Mouse (Mus musculus): Measurements from ENCODE around the gene Ubr2. TPM values are rescaled to one million over a fixed set of nuclear protein-coding genes. Genes with fewer than 3 reads are reported as not detected.

Gene Ubr2
- total and polyA plus RNA-seq, 3 experiments = 29.8 to 86.1 (median 63.9) TPM

DNA sequence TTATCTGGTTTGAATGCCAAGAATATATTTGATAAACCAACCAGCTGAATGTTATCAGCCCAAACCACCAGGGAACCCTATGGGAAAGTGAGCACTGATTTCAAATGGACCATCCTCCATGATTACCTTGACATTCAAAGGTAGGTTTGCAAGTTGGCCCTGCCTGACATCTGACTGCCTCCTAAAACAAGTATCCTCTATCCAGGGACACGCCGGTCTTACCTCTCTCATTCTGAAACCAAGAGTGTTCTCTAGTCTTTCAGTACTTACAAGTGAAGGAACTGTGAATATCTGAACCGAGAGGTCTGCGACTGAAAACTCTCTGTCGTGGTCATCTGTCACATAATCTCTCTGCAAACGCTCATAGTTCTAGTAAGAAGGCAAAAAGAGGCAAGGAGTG is 30.3 kb downstream of the Ubr2 start:
- no peak for TF ChIP-seq CTCF (IDR thresholded peaks at IDR 0.05)
- no peak for TF ChIP-seq EP300 (IDR thresholded peaks at IDR 0.05; ENCODE audit: insufficient read depth, low read depth, low read length)
- TF ChIP-seq POLR2A (IDR thresholded peaks at IDR 0.05; ENCODE audit: insufficient read depth, low read depth, low read length) = no peak

DNA sequence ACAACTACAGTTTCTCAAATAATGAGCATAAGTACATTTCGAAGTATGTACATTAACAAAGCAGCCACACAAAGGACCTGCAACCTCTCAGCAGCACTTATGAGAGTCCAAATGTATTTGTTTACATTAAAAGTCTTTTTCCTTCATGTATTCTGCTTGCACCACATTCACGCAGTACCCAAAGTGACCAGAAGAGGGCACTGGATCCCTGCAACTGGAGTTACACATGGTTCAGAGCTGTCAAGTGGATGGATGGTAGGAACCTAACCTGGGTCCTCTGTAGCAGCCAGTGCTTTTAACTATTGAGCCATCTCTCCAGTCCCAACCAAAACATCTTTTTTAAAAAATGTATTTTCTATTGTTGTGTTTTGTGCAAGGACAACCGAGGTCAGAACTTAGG is 35.2 kb downstream of the Ubr2 start:
- 78% methylated on average over 3 of the region's 3 CpGs for WGBS
- Histone ChIP-seq H3K4me3 (no peak overlapping the region), H3K36me3 (ENCODE audit: control insufficient read depth, insufficient read depth, low read length) (no peaks in the 10 kb centered on the region; the same call in 1 of the 2 replicates), H3K9ac (ENCODE audit: low read depth, low read length) (no peak overlapping the region), H3K27ac (no peak overlapping the region), H3K4me1 (ENCODE audit: control insufficient read depth, insufficient read depth, low read length) (no peaks in the 10 kb centered on the region), H3K27me3 (ENCODE audit: control insufficient read depth, insufficient read depth, low read length) (no peaks in the 10 kb centered on the region), H3K79me2 (replicated peaks; ENCODE audit: control insufficient read depth, insufficient read depth, low read length) (no peaks in the 10 kb centered on the region)
- intact Hi-C loops (cut with DNase I) = loop anchor here (1.0 kb wide), 1 partner anchor 58 kb away; no protein-coding TSS in a partner anchor
- peak; percentile 26 to 73 for DNase-seq
- TF ChIP-seq POLR2A (IDR thresholded peaks at IDR 0.05; ENCODE audit: insufficient read depth, low read depth, low read length) (no peak), EP300 (IDR thresholded peaks at IDR 0.05; ENCODE audit: insufficient read depth, low read depth, low read length) (no peak), CTCF (IDR thresholded peaks at IDR 0.05) (peak; percentile 92; the same call in 1 of the 2 replicates)

More for the DNA sequence above, 30.3 kb downstream of the Ubr2 start:
- DNase-seq = no peak
- WGBS = 96% methylated on average over 6 of the region's 6 CpGs
- H3K27ac ChIP-seq = no peak overlapping the region
- intact Hi-C loops (cut with DNase I) = loop anchor here (2.0 kb wide), 1 partner anchor 17 kb away; no protein-coding TSS in a partner anchor
- H3K79me2 ChIP-seq (replicated peaks; ENCODE audit: control insufficient read depth, insufficient read depth, low read length) = no peaks in the 10 kb centered on the region
- no peaks in the 10 kb centered on the region; the same call in 1 of the 2 replicates for H3K36me3 ChIP-seq (ENCODE audit: control insufficient read depth, insufficient read depth, low read length)
- no peaks in the 10 kb centered on the region for H3K4me1 ChIP-seq (ENCODE audit: control insufficient read depth, insufficient read depth, low read length)
- no peak overlapping the region for H3K9ac ChIP-seq (ENCODE audit: low read depth, low read length)
- no peaks in the 10 kb centered on the region for H3K27me3 ChIP-seq (ENCODE audit: control insufficient read depth, insufficient read depth, low read length)
- no peak overlapping the region for H3K4me3 ChIP-seq

- intact Hi-C loops (cut with DNase I) = no loop called here
- 92% methylated on average over 7 of the region's 7 CpGs for WGBS
- H3K36me3 ChIP-seq (ENCODE audit: control insufficient read depth, insufficient read depth, low read length) = peaks cover 2% of the 10 kb centered on the region; the same call in 1 of the 2 replicates
Observed at GRCm38 (mm10) chr17:46972603-46973002, 37.8 kb downstream of the Ubr2 start.

DNA sequence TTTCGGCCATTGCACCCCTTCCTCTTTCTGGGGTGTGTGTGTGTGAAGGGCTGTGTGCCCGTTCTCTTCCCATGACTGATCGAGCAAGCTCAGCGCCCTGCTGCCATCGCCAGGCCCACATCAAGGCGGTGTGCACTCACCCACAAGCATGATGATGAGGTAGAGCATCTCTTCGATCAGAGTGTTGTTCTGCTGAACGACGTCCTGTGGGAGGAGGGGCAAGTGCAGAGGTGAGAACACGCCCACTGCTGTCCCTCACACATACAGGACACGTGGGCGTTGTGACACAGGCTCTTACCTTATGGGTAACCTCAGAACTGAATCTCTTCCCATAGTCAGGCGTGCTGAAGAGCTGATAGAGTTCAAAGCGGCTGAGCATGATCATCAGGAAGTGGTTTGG is 43.5 kb downstream of the Ubr2 start:
- Histone ChIP-seq H3K79me2 (replicated peaks; ENCODE audit: control insufficient read depth, insufficient read depth, low read length) (no peaks in the 10 kb centered on the region), H3K27ac (no peak overlapping the region), H3K4me1 (ENCODE audit: control insufficient read depth, insufficient read depth, low read length) (no peaks in the 10 kb centered on the region), H3K4me3 (no peak overlapping the region), H3K27me3 (ENCODE audit: control insufficient read depth, insufficient read depth, low read length) (no peaks in the 10 kb centered on the region), H3K36me3 (ENCODE audit: control insufficient read depth, insufficient read depth, low read length) (peaks cover 2% of the 10 kb centered on the region; the same call in 1 of the 2 replicates), H3K9ac (ENCODE audit: low read depth, low read length) (no peak overlapping the region)
- DNase-seq = no peak
- intact Hi-C loops (cut with DNase I) = no loop called here
- 82% methylated on average over 14 of the region's 14 CpGs for WGBS
- TF ChIP-seq CTCF (IDR thresholded peaks at IDR 0.05) (no peak), EP300 (IDR thresholded peaks at IDR 0.05; ENCODE audit: insufficient read depth, low read depth, low read length) (no peak), POLR2A (IDR thresholded peaks at IDR 0.05; ENCODE audit: insufficient read depth, low read depth, low read length) (no peak)

More at GRCm38 (mm10) chr17:46972603-46973002, 37.8 kb downstream of the Ubr2 start:
- no peaks in the 10 kb centered on the region for H3K4me1 ChIP-seq (ENCODE audit: control insufficient read depth, insufficient read depth, low read length)
- no peak overlapping the region for H3K27ac ChIP-seq
- no peak for TF ChIP-seq CTCF (IDR thresholded peaks at IDR 0.05)
- TF ChIP-seq EP300 (IDR thresholded peaks at IDR 0.05; ENCODE audit: insufficient read depth, low read depth, low read length) = no peak
- TF ChIP-seq POLR2A (IDR thresholded peaks at IDR 0.05; ENCODE audit: insufficient read depth, low read depth, low read length) = no peak
- DNase-seq = no peak
- no peaks in the 10 kb centered on the region for H3K27me3 ChIP-seq (ENCODE audit: control insufficient read depth, insufficient read depth, low read length)
- no peak overlapping the region for H3K4me3 ChIP-seq
- H3K9ac ChIP-seq (ENCODE audit: low read depth, low read length) = no peak overlapping the region
- no peaks in the 10 kb centered on the region for H3K79me2 ChIP-seq (replicated peaks; ENCODE audit: control insufficient read depth, insufficient read depth, low read length)

DNA sequence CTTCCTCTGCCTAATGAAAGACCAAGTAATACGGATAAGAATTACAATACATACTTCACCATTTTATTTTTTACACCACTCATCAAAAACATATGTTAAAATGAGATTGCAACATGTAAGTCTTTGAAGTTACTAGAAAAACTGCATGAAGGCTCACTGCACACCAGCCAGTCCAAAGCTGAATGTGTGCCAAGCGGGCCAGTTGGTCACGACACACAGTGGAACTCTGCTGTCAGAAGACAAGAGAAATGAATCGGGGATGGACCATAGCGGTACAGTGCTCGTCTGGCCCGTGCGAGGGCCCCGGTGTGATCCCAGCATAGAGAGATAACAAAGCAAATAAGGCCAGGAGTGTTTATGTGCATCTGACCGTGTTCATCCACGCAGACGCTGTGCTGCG is 47.2 kb downstream of the Ubr2 start:
- H3K27me3 ChIP-seq (ENCODE audit: control insufficient read depth, insufficient read depth, low read length) = no peaks in the 10 kb centered on the region
- H3K4me3 ChIP-seq = no peak overlapping the region
- no peak overlapping the region for H3K9ac ChIP-seq (ENCODE audit: low read depth, low read length)
- WGBS = 86% methylated on average over 13 of the region's 13 CpGs
- H3K36me3 ChIP-seq (ENCODE audit: control insufficient read depth, insufficient read depth, low read length) = peaks cover 5% of the 10 kb centered on the region
- no peak for DNase-seq
- no peaks in the 10 kb centered on the region for H3K4me1 ChIP-seq (ENCODE audit: control insufficient read depth, insufficient read depth, low read length)
- no peaks in the 10 kb centered on the region for H3K79me2 ChIP-seq (replicated peaks; ENCODE audit: control insufficient read depth, insufficient read depth, low read length)
- TF ChIP-seq EP300 (IDR thresholded peaks at IDR 0.05; ENCODE audit: insufficient read depth, low read depth, low read length) (no peak), POLR2A (IDR thresholded peaks at IDR 0.05; ENCODE audit: insufficient read depth, low read depth, low read length) (no peak), CTCF (IDR thresholded peaks at IDR 0.05) (no peak)
- no peak overlapping the region for H3K27ac ChIP-seq
- intact Hi-C loops (cut with DNase I) = loop anchor here (2.0 kb wide), 1 partner anchor 18 kb away; no protein-coding TSS in a partner anchor

GRCm38 (mm10) chr17:46962153-46962552 is 48.2 kb downstream of the Ubr2 start:
- intact Hi-C loops (cut with DNase I) = loop anchor here (2.0 kb wide), 1 partner anchor 19 kb away; no protein-coding TSS in a partner anchor
- DNase-seq = no peak
- Histone ChIP-seq H3K4me3 (no peak overlapping the region), H3K79me2 (replicated peaks; ENCODE audit: control insufficient read depth, insufficient read depth, low read length) (no peaks in the 10 kb centered on the region), H3K36me3 (ENCODE audit: control insufficient read depth, insufficient read depth, low read length) (peaks cover 5% of the 10 kb centered on the region), H3K4me1 (ENCODE audit: control insufficient read depth, insufficient read depth, low read length) (no peaks in the 10 kb centered on the region), H3K27me3 (ENCODE audit: control insufficient read depth, insufficient read depth, low read length) (no peaks in the 10 kb centered on the region), H3K27ac (no peak overlapping the region), H3K9ac (ENCODE audit: low read depth, low read length) (no peak overlapping the region)
- 67% methylated on average over 3 of the region's 3 CpGs for WGBS
- TF ChIP-seq POLR2A (IDR thresholded peaks at IDR 0.05; ENCODE audit: insufficient read depth, low read depth, low read length) = no peak
- no peak for TF ChIP-seq EP300 (IDR thresholded peaks at IDR 0.05; ENCODE audit: insufficient read depth, low read depth, low read length)
- no peak for TF ChIP-seq CTCF (IDR thresholded peaks at IDR 0.05)

All from heart, adult 2 months (tissue).